Mouse (Mus musculus): ENCODE data around the gene Olfr5. TPM values are rescaled to one million over a fixed set of nuclear protein-coding genes. Genes with fewer than 3 reads are reported as not detected.

Gene Olfr5
- total RNA-seq (2014; rRNA removed) (not detected in 2 replicates), polyA plus RNA-seq (2012; rRNA removed) (not detected in 2 replicates)

- WGBS = 8% methylated on average over 2 of the region's 2 CpGs
- H3K27ac ChIP-seq (replicated peaks; ENCODE audit: insufficient read depth, low read depth, low read length) = no peak within 1 kb of the TSS
- TF ChIP-seq POLR2A (IDR thresholded peaks at IDR 0.05; ENCODE audit: extremely low read depth, insufficient read depth, low read length) (no peak), CTCF (IDR thresholded peaks at IDR 0.05; ENCODE audit: low read depth, low read length) (no peak)
- H3K4me1 ChIP-seq (ENCODE audit: control insufficient read depth, insufficient read depth, low read length) = no peaks in the 10 kb centered on the region
- no peak within 1 kb of the TSS for H3K9ac ChIP-seq (ENCODE audit: low read depth, low read length)
- H3K79me2 ChIP-seq (ENCODE audit: control insufficient read depth, insufficient read depth, low read length) = no peaks in the 10 kb centered on the region
- DNase-seq (ENCODE audit: extremely low read depth, low read depth, low spot score) = no peak
- no peak within 1 kb of the TSS for H3K4me3 ChIP-seq (ENCODE audit: insufficient read depth, low read depth, low read length)
- H3K36me3 ChIP-seq (ENCODE audit: control insufficient read depth, insufficient read depth, low read length) = no peaks in the 10 kb centered on the region
- H3K27me3 ChIP-seq (ENCODE audit: control insufficient read depth, insufficient read depth, low read length) = no peaks in the 10 kb centered on the region
These were observed at the start of gene Olfr5 for GRCm38 (mm10) chr7:6486841-6487240. Olfr5 (minus strand) TSS chr7:6486941.

DNA sequence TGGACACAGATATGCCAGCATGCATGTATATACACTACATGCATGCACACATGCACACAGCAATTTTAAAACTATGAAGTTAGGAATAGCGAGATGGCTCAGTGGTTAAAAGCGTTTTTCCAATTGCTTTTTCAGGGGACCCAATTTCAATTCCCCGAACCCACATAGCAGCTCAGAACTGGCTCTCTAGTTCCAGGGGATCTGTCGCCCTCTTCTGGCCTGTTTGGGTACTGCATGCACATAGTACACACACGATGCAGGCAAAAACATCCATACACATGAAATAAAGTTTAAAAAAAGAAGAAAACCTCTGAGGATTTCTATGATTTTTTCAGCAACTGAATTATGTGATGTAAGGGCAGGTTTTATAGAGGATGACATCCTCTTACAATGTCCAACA, 39.4 kb upstream of the Olfr5 start:
- WGBS = 60% methylated on average over 5 of the region's 5 CpGs

GRCm38 (mm10) chr7:6525001-6525400, 38.3 kb upstream of the Olfr5 start:
- DNase-seq (ENCODE audit: extremely low read depth, low read depth, low spot score) = peak; percentile 1
- H3K4me3 ChIP-seq (ENCODE audit: insufficient read depth, low read depth, low read length) = no peak overlapping the region
- TF ChIP-seq CTCF (IDR thresholded peaks at IDR 0.05; ENCODE audit: low read depth, low read length) (peak; percentile 27; the same call in 1 of the 2 replicates), POLR2A (IDR thresholded peaks at IDR 0.05; ENCODE audit: extremely low read depth, insufficient read depth, low read length) (no peak)
- no peak overlapping the region for H3K27ac ChIP-seq (replicated peaks; ENCODE audit: insufficient read depth, low read depth, low read length)
- no peaks in the 10 kb centered on the region for H3K4me1 ChIP-seq (ENCODE audit: control insufficient read depth, insufficient read depth, low read length)
- H3K27me3 ChIP-seq (ENCODE audit: control insufficient read depth, insufficient read depth, low read length) = no peaks in the 10 kb centered on the region
- WGBS = 60% methylated on average over 3 of the region's 3 CpGs
- no peaks in the 10 kb centered on the region for H3K79me2 ChIP-seq (ENCODE audit: control insufficient read depth, insufficient read depth, low read length)
- no peaks in the 10 kb centered on the region for H3K36me3 ChIP-seq (ENCODE audit: control insufficient read depth, insufficient read depth, low read length)
- no peak overlapping the region for H3K9ac ChIP-seq (ENCODE audit: low read depth, low read length)

More for the DNA sequence above, 39.4 kb upstream of the Olfr5 start:
- Histone ChIP-seq H3K79me2 (ENCODE audit: control insufficient read depth, insufficient read depth, low read length) (no peaks in the 10 kb centered on the region), H3K9ac (ENCODE audit: low read depth, low read length) (no peak overlapping the region), H3K4me3 (ENCODE audit: insufficient read depth, low read depth, low read length) (no peak overlapping the region), H3K27me3 (ENCODE audit: control insufficient read depth, insufficient read depth, low read length) (no peaks in the 10 kb centered on the region), H3K27ac (replicated peaks; ENCODE audit: insufficient read depth, low read depth, low read length) (no peak overlapping the region), H3K4me1 (ENCODE audit: control insufficient read depth, insufficient read depth, low read length) (no peaks in the 10 kb centered on the region), H3K36me3 (ENCODE audit: control insufficient read depth, insufficient read depth, low read length) (no peaks in the 10 kb centered on the region)
- TF ChIP-seq CTCF (IDR thresholded peaks at IDR 0.05; ENCODE audit: low read depth, low read length) (peak; percentile 43; the same call in 1 of the 2 replicates), POLR2A (IDR thresholded peaks at IDR 0.05; ENCODE audit: extremely low read depth, insufficient read depth, low read length) (no peak)
- peak; percentile 5 for DNase-seq (ENCODE audit: extremely low read depth, low read depth, low spot score)

DNA sequence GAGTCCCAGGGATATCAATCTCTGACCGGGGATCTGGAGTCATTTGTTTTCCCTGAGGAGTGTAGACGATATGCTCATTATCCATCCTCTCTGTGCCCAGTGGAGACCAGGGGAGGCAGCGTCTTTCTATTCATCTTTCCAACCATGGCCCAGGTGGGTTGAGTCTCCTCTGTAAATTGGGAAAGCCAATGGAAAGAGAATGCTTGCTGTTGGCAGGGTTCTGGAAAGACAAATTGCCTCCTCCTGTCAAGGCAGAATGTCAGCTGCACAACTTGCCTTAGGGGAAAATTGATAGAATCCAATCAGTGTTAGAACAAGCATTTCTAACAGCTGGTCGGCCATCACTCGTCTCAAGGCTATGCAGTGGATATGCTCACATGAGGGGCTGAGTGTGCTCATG, 36.1 kb upstream of the Olfr5 start, which contains the start of gene Olfr1349:
TSS of gene Olfr1349 (minus strand) at position 101 of the 400 bp plus-strand sequence.
- H3K79me2 ChIP-seq (ENCODE audit: control insufficient read depth, insufficient read depth, low read length) = no peaks in the 10 kb centered on the region
- TF ChIP-seq CTCF (IDR thresholded peaks at IDR 0.05; ENCODE audit: low read depth, low read length) = no peak
- TF ChIP-seq POLR2A (IDR thresholded peaks at IDR 0.05; ENCODE audit: extremely low read depth, insufficient read depth, low read length) = no peak
- H3K27me3 ChIP-seq (ENCODE audit: control insufficient read depth, insufficient read depth, low read length) = no peaks in the 10 kb centered on the region
- H3K36me3 ChIP-seq (ENCODE audit: control insufficient read depth, insufficient read depth, low read length) = no peaks in the 10 kb centered on the region
- H3K4me1 ChIP-seq (ENCODE audit: control insufficient read depth, insufficient read depth, low read length) = no peaks in the 10 kb centered on the region
- H3K9ac ChIP-seq (ENCODE audit: low read depth, low read length) = no peak within 1 kb of the TSS
- WGBS = 73% methylated on average over 5 of the region's 5 CpGs
- no peak within 1 kb of the TSS for H3K4me3 ChIP-seq (ENCODE audit: insufficient read depth, low read depth, low read length)
- DNase-seq (ENCODE audit: extremely low read depth, low read depth, low spot score) = no peak
- H3K27ac ChIP-seq (replicated peaks; ENCODE audit: insufficient read depth, low read depth, low read length) = no peak within 1 kb of the TSS

DNA sequence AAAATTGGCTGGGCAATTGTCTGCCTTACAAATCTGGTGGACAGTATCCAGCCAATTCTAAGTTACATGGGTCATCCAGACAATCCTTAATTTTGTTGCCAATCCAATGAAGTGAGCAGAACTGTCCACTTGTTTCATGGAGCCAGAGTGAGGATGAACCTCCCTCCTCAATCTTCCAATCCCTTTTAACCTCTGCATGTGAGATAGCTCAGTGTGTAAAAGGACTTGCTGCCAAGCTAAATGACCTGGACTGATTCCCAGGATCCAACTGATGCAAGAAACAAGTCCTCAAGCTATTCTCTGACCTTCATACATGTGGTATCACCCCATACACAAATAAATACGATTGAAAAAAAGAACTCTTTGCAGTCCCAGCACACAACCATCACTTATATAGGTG, 34.9 kb upstream of the Olfr5 start:
- Histone ChIP-seq H3K27ac (replicated peaks; ENCODE audit: insufficient read depth, low read depth, low read length) (no peak overlapping the region), H3K27me3 (ENCODE audit: control insufficient read depth, insufficient read depth, low read length) (no peaks in the 10 kb centered on the region), H3K9ac (ENCODE audit: low read depth, low read length) (no peak overlapping the region), H3K4me1 (ENCODE audit: control insufficient read depth, insufficient read depth, low read length) (no peaks in the 10 kb centered on the region), H3K4me3 (ENCODE audit: insufficient read depth, low read depth, low read length) (no peak overlapping the region), H3K36me3 (ENCODE audit: control insufficient read depth, insufficient read depth, low read length) (no peaks in the 10 kb centered on the region), H3K79me2 (ENCODE audit: control insufficient read depth, insufficient read depth, low read length) (no peaks in the 10 kb centered on the region)
- peak; percentile 56 for DNase-seq (ENCODE audit: extremely low read depth, low read depth, low spot score)
- 23% methylated on average over 1 of the region's 1 CpGs for WGBS
- no peak for TF ChIP-seq POLR2A (IDR thresholded peaks at IDR 0.05; ENCODE audit: extremely low read depth, insufficient read depth, low read length)
- no peak for TF ChIP-seq CTCF (IDR thresholded peaks at IDR 0.05; ENCODE audit: low read depth, low read length)

DNA sequence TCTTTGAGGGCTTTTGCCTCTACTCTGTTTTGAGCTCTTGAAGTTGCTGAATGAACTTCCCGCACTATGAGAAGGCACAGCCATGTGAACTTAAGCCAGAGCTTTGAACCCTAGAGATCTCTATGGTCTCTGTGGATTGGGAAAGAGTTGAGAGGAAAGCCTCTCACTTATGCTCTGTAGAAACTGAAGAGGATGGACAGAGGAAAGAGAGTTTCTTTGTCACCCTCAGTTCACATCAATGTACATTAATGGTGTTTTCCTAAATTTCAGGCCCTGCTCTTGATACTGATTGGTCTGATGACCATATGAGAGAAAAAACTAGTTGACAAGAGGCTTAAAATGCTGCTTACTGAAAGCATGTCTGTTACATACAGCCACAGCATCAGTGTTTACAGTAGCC, 21.9 kb upstream of the Olfr5 start, which contains the start of gene Olfr1348:
TSS of gene Olfr1348 (minus strand) at position 101 of the 400 bp plus-strand sequence.
- H3K27me3 ChIP-seq (ENCODE audit: control insufficient read depth, insufficient read depth, low read length) = no peaks in the 10 kb centered on the region
- no peaks in the 10 kb centered on the region for H3K36me3 ChIP-seq (ENCODE audit: control insufficient read depth, insufficient read depth, low read length)
- no peak within 1 kb of the TSS for H3K9ac ChIP-seq (ENCODE audit: low read depth, low read length)
- no peaks in the 10 kb centered on the region for H3K4me1 ChIP-seq (ENCODE audit: control insufficient read depth, insufficient read depth, low read length)
- no peak within 1 kb of the TSS for H3K4me3 ChIP-seq (ENCODE audit: insufficient read depth, low read depth, low read length)
- H3K79me2 ChIP-seq (ENCODE audit: control insufficient read depth, insufficient read depth, low read length) = no peaks in the 10 kb centered on the region
- no peak within 1 kb of the TSS for H3K27ac ChIP-seq (replicated peaks; ENCODE audit: insufficient read depth, low read depth, low read length)
- DNase-seq (ENCODE audit: extremely low read depth, low read depth, low spot score) = no peak
- 76% methylated on average over 1 of the region's 1 CpGs for WGBS
- TF ChIP-seq POLR2A (IDR thresholded peaks at IDR 0.05; ENCODE audit: extremely low read depth, insufficient read depth, low read length) (no peak), CTCF (IDR thresholded peaks at IDR 0.05; ENCODE audit: low read depth, low read length) (no peak)
